Mouse (Mus musculus): ENCODE measurements at regions not wholly inside any gene's neighbourhood (a gene's known extent, or its start where the extent isn't known, plus 50 kb on each side); places are given as distances from the start of the nearest gene placed in this dataset.

GRCm38 (mm10) chr8:89566986-89567385, 523.0 kb upstream of the Sall1 start:
- no peak for ATAC-seq (ENCODE audit: low FRiP score)

GRCm38 (mm10) chr8:89566461-89566860, 522.5 kb upstream of the Sall1 start:
- H3K9ac ChIP-seq (ENCODE audit: low read length) = no peak overlapping the region
- H3K4me1 ChIP-seq (ENCODE audit: control insufficient read depth, insufficient read depth, low read length) = peaks cover 13% of the 10 kb centered on the region
- DNase-seq (ENCODE audit: low spot score, missing footprints) (peak; percentile 84), ATAC-seq (ENCODE audit: low FRiP score) (no peak)
- 47% methylated on average over 4 of the region's 4 CpGs for whole genome bisulfite sequencing
- H3K9me3 ChIP-seq (ENCODE audit: control insufficient read depth, low read length) = no peaks in the 10 kb centered on the region
- no peak overlapping the region for H3K4me3 ChIP-seq (ENCODE audit: low read depth, low read length)
- no peak overlapping the region for H3K27ac ChIP-seq (ENCODE audit: low read depth, low read length)
- H3K4me2 ChIP-seq = no peak overlapping the region
- H3K27me3 ChIP-seq (ENCODE audit: control insufficient read depth, insufficient read depth, low read length) = no peaks in the 10 kb centered on the region
- H3K36me3 ChIP-seq (ENCODE audit: control insufficient read depth, insufficient read depth, low read length) = no peaks in the 10 kb centered on the region

More at GRCm38 (mm10) chr8:89566986-89567385, 523.0 kb upstream of the Sall1 start:
- Histone ChIP-seq H3K4me2 (no peak overlapping the region), H3K4me3 (ENCODE audit: low read depth, low read length) (no peak overlapping the region), H3K27me3 (ENCODE audit: control insufficient read depth, insufficient read depth, low read length) (no peaks in the 10 kb centered on the region), H3K9ac (ENCODE audit: low read length) (no peak overlapping the region), H3K4me1 (ENCODE audit: control insufficient read depth, insufficient read depth, low read length) (peaks cover 13% of the 10 kb centered on the region), H3K9me3 (ENCODE audit: control insufficient read depth, low read length) (no peaks in the 10 kb centered on the region), H3K36me3 (ENCODE audit: control insufficient read depth, insufficient read depth, low read length) (no peaks in the 10 kb centered on the region), H3K27ac (ENCODE audit: low read depth, low read length) (no peak overlapping the region)
- no peak for DNase-seq (ENCODE audit: low spot score, missing footprints)
- WGBS = 33% methylated on average over 7 of the region's 7 CpGs

GRCm38 (mm10) chr8:89565147-89565826, 521.3 kb upstream of the Sall1 start:
- DNase-seq (ENCODE audit: low spot score, missing footprints) (peak; percentile 19), ATAC-seq (ENCODE audit: low FRiP score) (no peak)
- no peak overlapping the region for H3K4me2 ChIP-seq
- no peaks in the 10 kb centered on the region for H3K27me3 ChIP-seq (ENCODE audit: control insufficient read depth, insufficient read depth, low read length)
- no peak overlapping the region for H3K27ac ChIP-seq (ENCODE audit: low read depth, low read length)
- no peaks in the 10 kb centered on the region for H3K9me3 ChIP-seq (ENCODE audit: control insufficient read depth, low read length)
- H3K4me3 ChIP-seq (ENCODE audit: low read depth, low read length) = no peak overlapping the region
- no peak overlapping the region for H3K9ac ChIP-seq (ENCODE audit: low read length)
- WGBS = 88% methylated on average over 9 of the region's 9 CpGs
- peaks cover 10% of the 10 kb centered on the region for H3K4me1 ChIP-seq (ENCODE audit: control insufficient read depth, insufficient read depth, low read length)
- no peaks in the 10 kb centered on the region for H3K36me3 ChIP-seq (ENCODE audit: control insufficient read depth, insufficient read depth, low read length)

GRCm38 (mm10) chr8:89563544-89563943, 519.6 kb upstream of the Sall1 start:
- H3K4me3 ChIP-seq (ENCODE audit: low read depth, low read length) = no peak overlapping the region
- H3K9me3 ChIP-seq (ENCODE audit: control insufficient read depth, low read length) = no peaks in the 10 kb centered on the region
- H3K27me3 ChIP-seq (ENCODE audit: control insufficient read depth, insufficient read depth, low read length) = no peaks in the 10 kb centered on the region
- 69% methylated on average over 2 of the region's 2 CpGs for WGBS
- H3K4me2 ChIP-seq = no peak overlapping the region
- no peak overlapping the region for H3K27ac ChIP-seq (ENCODE audit: low read depth, low read length)
- H3K36me3 ChIP-seq (ENCODE audit: control insufficient read depth, insufficient read depth, low read length) = no peaks in the 10 kb centered on the region
- H3K9ac ChIP-seq (ENCODE audit: low read length) = no peak overlapping the region
- ATAC-seq (ENCODE audit: low FRiP score) (no peak), DNase-seq (ENCODE audit: low spot score, missing footprints) (no peak)
- H3K4me1 ChIP-seq (ENCODE audit: control insufficient read depth, insufficient read depth, low read length) = peaks cover 3% of the 10 kb centered on the region; the same call in 1 of the 2 replicates

- peaks cover 3% of the 10 kb centered on the region; the same call in 1 of the 2 replicates for H3K4me1 ChIP-seq (ENCODE audit: control insufficient read depth, insufficient read depth, low read length)
- ATAC-seq (ENCODE audit: low FRiP score) (no peak), DNase-seq (ENCODE audit: low spot score, missing footprints) (no peak)
- no peaks in the 10 kb centered on the region for H3K36me3 ChIP-seq (ENCODE audit: control insufficient read depth, insufficient read depth, low read length)
- H3K4me2 ChIP-seq = no peak overlapping the region
- H3K9ac ChIP-seq (ENCODE audit: low read length) = no peak overlapping the region
- WGBS = 69% methylated on average over 8 of the region's 8 CpGs
- no peak overlapping the region for H3K4me3 ChIP-seq (ENCODE audit: low read depth, low read length)
- no peaks in the 10 kb centered on the region for H3K27me3 ChIP-seq (ENCODE audit: control insufficient read depth, insufficient read depth, low read length)
- no peaks in the 10 kb centered on the region for H3K9me3 ChIP-seq (ENCODE audit: control insufficient read depth, low read length)
- H3K27ac ChIP-seq (ENCODE audit: low read depth, low read length) = no peak overlapping the region
Measured at GRCm38 (mm10) chr8:89562597-89562996, 518.6 kb upstream of the Sall1 start.

- peak; percentile 21 for DNase-seq (ENCODE audit: low spot score, missing footprints)
- no peak overlapping the region for H3K4me3 ChIP-seq (ENCODE audit: low read depth, low read length)
- H3K9ac ChIP-seq (ENCODE audit: low read length) = no peak overlapping the region
- WGBS = 61% methylated on average over 3 of the region's 3 CpGs
- H3K27me3 ChIP-seq (ENCODE audit: control insufficient read depth, insufficient read depth, low read length) = no peaks in the 10 kb centered on the region
- no peak for ATAC-seq (ENCODE audit: low FRiP score)
- no peaks in the 10 kb centered on the region for H3K9me3 ChIP-seq (ENCODE audit: control insufficient read depth, low read length)
- no peaks in the 10 kb centered on the region for H3K4me1 ChIP-seq (ENCODE audit: control insufficient read depth, insufficient read depth, low read length)
- no peak overlapping the region for H3K27ac ChIP-seq (ENCODE audit: low read depth, low read length)
- H3K36me3 ChIP-seq (ENCODE audit: control insufficient read depth, insufficient read depth, low read length) = no peaks in the 10 kb centered on the region
- H3K4me2 ChIP-seq = no peak overlapping the region
Measured at GRCm38 (mm10) chr8:89541231-89541630, 497.3 kb upstream of the Sall1 start.

- H3K36me3 ChIP-seq (ENCODE audit: control insufficient read depth, insufficient read depth, low read length) = no peaks in the 10 kb centered on the region
Measured at GRCm38 (mm10) chr8:89534605-89535004, 490.6 kb upstream of the Sall1 start.

GRCm38 (mm10) chr8:89525041-89525440, 481.1 kb upstream of the Sall1 start:
- no peak overlapping the region for H3K4me2 ChIP-seq
- no peaks in the 10 kb centered on the region for H3K27me3 ChIP-seq (ENCODE audit: control insufficient read depth, insufficient read depth, low read length)
- no peaks in the 10 kb centered on the region for H3K9me3 ChIP-seq (ENCODE audit: control insufficient read depth, low read length)
- H3K9ac ChIP-seq (ENCODE audit: low read length) = no peak overlapping the region
- H3K4me3 ChIP-seq (ENCODE audit: low read depth, low read length) = no peak overlapping the region
- no peaks in the 10 kb centered on the region for H3K36me3 ChIP-seq (ENCODE audit: control insufficient read depth, insufficient read depth, low read length)
- ATAC-seq (ENCODE audit: low FRiP score) = no peak
- H3K27ac ChIP-seq (ENCODE audit: low read depth, low read length) = no peak overlapping the region
- H3K4me1 ChIP-seq (ENCODE audit: control insufficient read depth, insufficient read depth, low read length) = no peaks in the 10 kb centered on the region
- WGBS = 89% methylated on average over 6 of the region's 6 CpGs
- DNase-seq (ENCODE audit: low spot score, missing footprints) = no peak

More at GRCm38 (mm10) chr8:89534605-89535004, 490.6 kb upstream of the Sall1 start:
- no peak overlapping the region for H3K27ac ChIP-seq (ENCODE audit: low read depth, low read length)
- H3K4me2 ChIP-seq = no peak overlapping the region
- no peak overlapping the region for H3K9ac ChIP-seq (ENCODE audit: low read length)
- DNase-seq (ENCODE audit: low spot score, missing footprints) = peak; percentile 74
- H3K4me3 ChIP-seq (ENCODE audit: low read depth, low read length) = no peak overlapping the region
- no peaks in the 10 kb centered on the region for H3K27me3 ChIP-seq (ENCODE audit: control insufficient read depth, insufficient read depth, low read length)
- ATAC-seq (ENCODE audit: low FRiP score) = no peak
- H3K9me3 ChIP-seq (ENCODE audit: control insufficient read depth, low read length) = no peaks in the 10 kb centered on the region
- no peaks in the 10 kb centered on the region for H3K4me1 ChIP-seq (ENCODE audit: control insufficient read depth, insufficient read depth, low read length)
- WGBS = 83% methylated on average over 10 of the region's 10 CpGs

- WGBS = 84% methylated on average over 3 of the region's 3 CpGs
- ATAC-seq (ENCODE audit: low FRiP score) (no peak), DNase-seq (ENCODE audit: low spot score, missing footprints) (peak; percentile 78)
- Histone ChIP-seq H3K36me3 (ENCODE audit: control insufficient read depth, insufficient read depth, low read length) (no peaks in the 10 kb centered on the region), H3K27ac (ENCODE audit: low read depth, low read length) (no peak overlapping the region), H3K4me1 (ENCODE audit: control insufficient read depth, insufficient read depth, low read length) (no peaks in the 10 kb centered on the region), H3K9me3 (ENCODE audit: control insufficient read depth, low read length) (no peaks in the 10 kb centered on the region), H3K9ac (ENCODE audit: low read length) (no peak overlapping the region), H3K4me2 (no peak overlapping the region), H3K4me3 (ENCODE audit: low read depth, low read length) (no peak overlapping the region), H3K27me3 (ENCODE audit: control insufficient read depth, insufficient read depth, low read length) (no peaks in the 10 kb centered on the region)
Measured at GRCm38 (mm10) chr8:89523336-89523735, 479.4 kb upstream of the Sall1 start.
